Mouse (Mus musculus) midbrain, postnatal 0 days (tissue): ENCODE results near the gene Kcnh7. TPM values are rescaled to one million over a fixed set of nuclear protein-coding genes. Genes with fewer than 3 reads are reported as not detected.

Experiments
- ATAC-seq: fragments of 200-750 bp; cut with Nextera tagmentation; 2 replicates; pipeline ENCODE4 v1.8.0; 2017; ENCODE audit warnings: moderate number of reproducible peaks, mild to moderate bottlenecking, moderate TSS enrichment, moderate library complexity; ENCODE audit not compliant: low FRiP score
- DNase-seq: peaks from one replicate; pipeline ENCODE4 v3.0.0-alpha.2; 2015; ENCODE audit warnings: low spot score
- H3K27ac ChIP-seq: fragments of 300-500 bp; sonication (generic); 2 replicates; pipeline ENCODE4 v1.5.1; 2014; ENCODE audit warnings: low read depth, mild to moderate bottlenecking, low read length, mixed read lengths
- H3K27me3 ChIP-seq: fragments of 300-500 bp; sonication (generic); 2 replicates; pipeline ENCODE4 v1.6.1; 2014; ENCODE audit warnings: low read length, control low read depth, mixed read lengths; ENCODE audit not compliant: insufficient read depth
- H3K36me3 ChIP-seq: fragments of 300-500 bp; sonication (generic); 2 replicates; pipeline ENCODE4 v1.6.1; 2014; ENCODE audit warnings: low read length, control low read depth, mixed read lengths; ENCODE audit not compliant: insufficient read depth
- H3K4me1 ChIP-seq: fragments of 300-500 bp; sonication (generic); 2 replicates; pipeline ENCODE4 v1.6.1; 2014; ENCODE audit warnings: mild to moderate bottlenecking, control low read depth, antibody characterized with exemption, low read length, mixed read lengths; ENCODE audit not compliant: insufficient read depth
- H3K4me2 ChIP-seq: fragments of 300-500 bp; sonication (generic); 2 replicates; pipeline ENCODE4 v1.6.1; 2014; ENCODE audit warnings: low read depth, mild to moderate bottlenecking, low read length, mixed read lengths; ENCODE audit not compliant: poor library complexity, severe bottlenecking
- H3K4me3 ChIP-seq: fragments of 300-500 bp; sonication (generic); 2 replicates; pipeline ENCODE4 v1.5.1; 2014; ENCODE audit warnings: low read depth, mild to moderate bottlenecking, low read length, moderate library complexity
- H3K9ac ChIP-seq: fragments of 300-500 bp; sonication (generic); replicated peaks from 2 replicates; pipeline ENCODE4 v1.6.1; 2014; ENCODE audit warnings: mild to moderate bottlenecking, low read length, moderate library complexity, mixed read lengths; ENCODE audit not compliant: poor library complexity, severe bottlenecking
- H3K9me3 ChIP-seq: fragments of 300-500 bp; sonication (generic); 2 replicates; pipeline ENCODE4 v1.6.1; 2016; ENCODE audit warnings: low read length, control low read depth
- CTCF ChIP-seq: IDR thresholded peaks from 2 replicates; pipeline ENCODE4 v1.5.1; 2016; ENCODE audit warnings: antibody characterized with exemption, mild to moderate bottlenecking
- WGBS: fragments of 180-500 bp; shearing (Covaris S2); extraction: QIAGEN DNeasy Blood & Tissue Kit; methylation state at CpG from one replicate; pipeline ENCODE4 v1.1.7; 2014; 5-methylcytosine and 5-hydroxymethylcytosine counted together
- polyA plus RNA-seq: library from polyadenylated mRNA; unstranded; fragments of >200 nt; fragmentation: Nextera tagmentation; extraction: Ambion mirVana; gene quantifications from 2 replicates; pipeline ENCODE4 v1.2.1, GENCODE M21; 2015
- total RNA-seq: library from RNA; depleted of rRNA; stranded (reverse); fragments of >200 nt; gene quantifications from 2 replicates; pipeline ENCODE4 v1.2.3, GENCODE M21; 2014

Gene Kcnh7
- total and polyA plus RNA-seq, 2 experiments from 2014 or later = 8.6 to 10.5 TPM

GRCm38 (mm10) chr2:62685934-62686333 is 498.2 kb downstream of the Kcnh7 start:
- no peak overlapping the region for H3K4me2 ChIP-seq
- no peak overlapping the region for H3K27ac ChIP-seq
- 91% methylated on average over 6 of the region's 6 CpGs for WGBS
- DNase-seq = no peak
- no peaks in the 10 kb centered on the region for H3K9me3 ChIP-seq
- TF ChIP-seq CTCF = no peak
- no peaks in the 10 kb centered on the region for H3K27me3 ChIP-seq
- no peaks in the 10 kb centered on the region for H3K36me3 ChIP-seq
- H3K9ac ChIP-seq = no peak overlapping the region
- no peak overlapping the region for H3K4me3 ChIP-seq
- no peak for ATAC-seq
- H3K4me1 ChIP-seq = no peaks in the 10 kb centered on the region

- Histone ChIP-seq H3K9me3 (no peaks in the 10 kb centered on the region), H3K27ac (no peak overlapping the region), H3K4me1 (no peaks in the 10 kb centered on the region), H3K27me3 (no peaks in the 10 kb centered on the region), H3K9ac (no peak overlapping the region), H3K36me3 (no peaks in the 10 kb centered on the region), H3K4me3 (no peak overlapping the region), H3K4me2 (no peak overlapping the region)
- no peak for TF ChIP-seq CTCF
- ATAC-seq (no peak), DNase-seq (no peak)
- WGBS = 66% methylated on average over 3 of the region's 3 CpGs
Measured at GRCm38 (mm10) chr2:62684989-62685595, 499.0 kb downstream of the Kcnh7 start.

- H3K27me3 ChIP-seq = no peaks in the 10 kb centered on the region
- no peak overlapping the region for H3K4me2 ChIP-seq
- DNase-seq (no peak), ATAC-seq (no peak)
- no peak overlapping the region for H3K4me3 ChIP-seq
- no peak for TF ChIP-seq CTCF
- H3K4me1 ChIP-seq = no peaks in the 10 kb centered on the region
- WGBS = 70% methylated on average over 8 of the region's 8 CpGs
- no peaks in the 10 kb centered on the region for H3K9me3 ChIP-seq
- H3K27ac ChIP-seq = no peak overlapping the region
- no peak overlapping the region for H3K9ac ChIP-seq
- no peaks in the 10 kb centered on the region for H3K36me3 ChIP-seq
Measured at GRCm38 (mm10) chr2:62681667-62682066, 502.4 kb downstream of the Kcnh7 start.

- Histone ChIP-seq H3K36me3 (no peaks in the 10 kb centered on the region), H3K9me3 (no peaks in the 10 kb centered on the region), H3K27me3 (no peaks in the 10 kb centered on the region), H3K4me3 (no peak overlapping the region), H3K4me1 (no peaks in the 10 kb centered on the region), H3K9ac (no peak overlapping the region), H3K4me2 (no peak overlapping the region), H3K27ac (no peak overlapping the region)
- WGBS = 96% methylated on average over 5 of the region's 5 CpGs
- DNase-seq = no peak
- no peak for TF ChIP-seq CTCF
- no peak for ATAC-seq
Measured at GRCm38 (mm10) chr2:62672788-62673187, 511.3 kb downstream of the Kcnh7 start.

- Histone ChIP-seq H3K4me3 (no peak overlapping the region), H3K27me3 (no peaks in the 10 kb centered on the region), H3K9me3 (no peaks in the 10 kb centered on the region), H3K27ac (no peak overlapping the region), H3K4me2 (no peak overlapping the region), H3K9ac (no peak overlapping the region), H3K4me1 (no peaks in the 10 kb centered on the region), H3K36me3 (no peaks in the 10 kb centered on the region)
- ATAC-seq = no peak
- 80% methylated on average over 4 of the region's 4 CpGs for WGBS
- DNase-seq = no peak
- TF ChIP-seq CTCF = no peak
Measured at GRCm38 (mm10) chr2:62670767-62671166, 513.3 kb downstream of the Kcnh7 start.

- Histone ChIP-seq H3K36me3 (no peaks in the 10 kb centered on the region), H3K27me3 (no peaks in the 10 kb centered on the region), H3K27ac (no peak overlapping the region), H3K9me3 (no peaks in the 10 kb centered on the region), H3K4me3 (no peak overlapping the region), H3K4me1 (no peaks in the 10 kb centered on the region), H3K9ac (no peak overlapping the region), H3K4me2 (no peak overlapping the region)
- DNase-seq (no peak), ATAC-seq (no peak)
- TF ChIP-seq CTCF = no peak
- WGBS = 87% methylated on average over 5 of the region's 5 CpGs
Measured at GRCm38 (mm10) chr2:62670301-62670700, 513.8 kb downstream of the Kcnh7 start.
